Mouse (Mus musculus): ENCODE measurements at regions not wholly inside any gene's neighbourhood (a gene's known extent, or its start where the extent isn't known, plus 50 kb on each side); places are given as distances from the start of the nearest gene placed in this dataset.

DNA sequence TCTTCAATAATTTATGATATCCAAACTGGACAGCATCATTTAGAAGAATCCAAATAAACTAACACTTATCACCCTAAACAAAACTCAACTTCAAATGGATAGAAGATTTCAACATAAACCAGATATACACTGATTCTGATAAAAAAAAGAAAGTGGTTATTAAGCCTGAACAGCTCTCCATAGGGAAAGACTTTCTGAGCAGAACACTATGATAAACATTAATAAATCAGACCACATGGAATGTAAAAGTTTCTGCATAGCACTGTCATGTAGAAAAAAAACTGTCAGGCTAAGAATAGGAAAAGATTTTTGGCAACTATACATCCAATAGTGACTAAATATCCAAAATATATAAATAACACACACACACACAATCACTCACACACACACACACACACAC lies 1684.3 kb downstream of the D3Ertd751e start:
- TF ChIP-seq CTCF (IDR thresholded peaks at IDR 0.05; ENCODE audit: low read depth) (no peak), EP300 (IDR thresholded peaks at IDR 0.05; ENCODE audit: low read depth) (no peak)
